Mouse (Mus musculus) heart, postnatal 14 days (tissue): Measurements from ENCODE around the gene Cytip. TPM values are rescaled to one million over a fixed set of nuclear protein-coding genes. Genes with fewer than 3 reads are reported as not detected.

ENCODE experiments used
- DNase-seq, 2 experiments: peaks; one replicate each; pipeline ENCODE4 v3.0.0; 2021 to 2022
- intact Hi-C: fragments of 180-260 bp; cut with DNase I; formaldehyde crosslinking; loops from one replicate; pipeline ENCODE4 v1.15.1; 2025
- total RNA-seq, 2 experiments: library from RNA; stranded (reverse); gene quantifications; 2 replicates each; pipeline ENCODE4 v1.2.3; 2021

Gene Cytip
- total RNA-seq, 2 experiments from 2014 or later: 1.1 to 4.7 TPM

- intact Hi-C loops: no loop called here
- DNase-seq: no peak
Observed at GRCm38 (mm10) chr2:58163457-58164181, 31.7 kb downstream of the Cytip start.

- intact Hi-C loops: no loop called here
- no peak for DNase-seq
Observed at GRCm38 (mm10) chr2:58161813-58162212, 33.5 kb downstream of the Cytip start.

GRCm38 (mm10) chr2:58160541-58161307, 34.6 kb downstream of the Cytip start:
- DNase-seq: no peak
- intact Hi-C loops: no loop called here

GRCm38 (mm10) chr2:58159880-58160279, 35.5 kb downstream of the Cytip start:
- no peak for DNase-seq
- intact Hi-C loops: no loop called here

GRCm38 (mm10) chr2:58159121-58159520, 36.2 kb downstream of the Cytip start:
- intact Hi-C loops: no loop called here
- DNase-seq: no peak

- DNase-seq: no peak
- intact Hi-C loops: no loop called here
Observed at GRCm38 (mm10) chr2:58158539-58158938, 36.8 kb downstream of the Cytip start.

GRCm38 (mm10) chr2:58158107-58158506, 37.2 kb downstream of the Cytip start:
- DNase-seq: no peak

GRCm38 (mm10) chr2:58157466-58157865, 37.9 kb downstream of the Cytip start:
- no peak for DNase-seq
- intact Hi-C loops: no loop called here

More at GRCm38 (mm10) chr2:58158107-58158506, 37.2 kb downstream of the Cytip start:
- intact Hi-C loops: no loop called here

- intact Hi-C loops: no loop called here
- no peak for DNase-seq
Observed at GRCm38 (mm10) chr2:58156495-58157392, 38.6 kb downstream of the Cytip start.

GRCm38 (mm10) chr2:58156108-58156415, 39.3 kb downstream of the Cytip start:
- intact Hi-C loops: no loop called here
- DNase-seq: no peak

- intact Hi-C loops: no loop called here
- no peak for DNase-seq
Observed at GRCm38 (mm10) chr2:58155271-58156107, 39.8 kb downstream of the Cytip start.

GRCm38 (mm10) chr2:58154555-58154954, 40.8 kb downstream of the Cytip start:
- no peak for DNase-seq
- intact Hi-C loops: no loop called here

- DNase-seq: no peak
- intact Hi-C loops: no loop called here
Observed at GRCm38 (mm10) chr2:58153742-58154141, 41.6 kb downstream of the Cytip start.

- intact Hi-C loops: no loop called here
- no peak for DNase-seq
Observed at GRCm38 (mm10) chr2:58149983-58150405, 45.3 kb downstream of the Cytip start.

GRCm38 (mm10) chr2:58146572-58146971, 48.8 kb downstream of the Cytip start:
- no peak for DNase-seq
- intact Hi-C loops: no loop called here

- intact Hi-C loops: no loop called here
- no peak for DNase-seq
Observed at GRCm38 (mm10) chr2:58140531-58140930, 54.8 kb downstream of the Cytip start.

GRCm38 (mm10) chr2:58138611-58139010, 56.7 kb downstream of the Cytip start:
- no peak for DNase-seq
- intact Hi-C loops: no loop called here

GRCm38 (mm10) chr2:58137676-58138075, 57.7 kb downstream of the Cytip start:
- DNase-seq: no peak
- intact Hi-C loops: no loop called here

GRCm38 (mm10) chr2:58136526-58136925, 58.8 kb downstream of the Cytip start:
- intact Hi-C loops: no loop called here
- no peak for DNase-seq

GRCm38 (mm10) chr2:58135061-58135463, 60.3 kb downstream of the Cytip start:
- no peak for DNase-seq
- intact Hi-C loops: no loop called here
